Mouse (Mus musculus) heart, embryonic 16.5 days (tissue): ENCODE measurements around the gene Dusp19. TPM values are rescaled to one million over a fixed set of nuclear protein-coding genes. Genes with fewer than 3 reads are reported as not detected.

Experiments used
- ATAC-seq: fragments of 200-750 bp; cut with Nextera tagmentation; replicated peaks from 2 replicates; pipeline ENCODE4 v1.8.0; 2017; ENCODE audit warnings: moderate number of reproducible peaks; ENCODE audit not compliant: insufficient read depth, low FRiP score; ENCODE audit errors: extremely low read depth
- H3K27ac ChIP-seq: fragments of 300-500 bp; sonication (generic); 2 replicates; pipeline ENCODE4 v1.5.1; 2014; ENCODE audit warnings: mild to moderate bottlenecking, low read length, control low read depth, moderate library complexity
- H3K27me3 ChIP-seq: fragments of 300-500 bp; sonication (generic); 2 replicates; pipeline ENCODE4 v1.6.1; 2014; ENCODE audit warnings: low read length, mixed read lengths; ENCODE audit not compliant: control insufficient read depth, insufficient read depth
- H3K36me3 ChIP-seq: fragments of 300-500 bp; sonication (generic); 2 replicates; pipeline ENCODE4 v1.6.1; 2014; ENCODE audit not compliant: control insufficient read depth, insufficient read depth
- H3K4me1 ChIP-seq: fragments of 300-500 bp; sonication (generic); 2 replicates; pipeline ENCODE4 v1.6.1; 2014; ENCODE audit warnings: low read length, mixed read lengths; ENCODE audit not compliant: control insufficient read depth, insufficient read depth
- H3K4me2 ChIP-seq: fragments of 300-500 bp; sonication (generic); 2 replicates; pipeline ENCODE4 v1.6.1; 2014; ENCODE audit warnings: low read depth, mild to moderate bottlenecking, control low read depth, low read length
- H3K4me3 ChIP-seq: fragments of 300-500 bp; sonication (generic); 2 replicates; pipeline ENCODE4 v1.5.1; 2014; ENCODE audit warnings: mild to moderate bottlenecking, control low read depth, low read length
- H3K9ac ChIP-seq: fragments of 300-500 bp; sonication (generic); 2 replicates; pipeline ENCODE4 v1.6.1; 2014; ENCODE audit warnings: low read length, control low read depth
- H3K9me3 ChIP-seq: fragments of 300-500 bp; sonication (generic); replicated peaks from 2 replicates; pipeline ENCODE4 v1.6.1; 2016; ENCODE audit warnings: low read length; ENCODE audit not compliant: control insufficient read depth
- WGBS: fragments of 180-500 bp; shearing (Covaris S2); extraction: QIAGEN DNeasy Blood & Tissue Kit; methylation state at CpG from one replicate; pipeline ENCODE4 v1.1.7; 2014; 5-methylcytosine and 5-hydroxymethylcytosine counted together
- polyA plus RNA-seq: library from polyadenylated mRNA; unstranded; fragments of >200 nt; fragmentation: Nextera tagmentation; extraction: Ambion mirVana; gene quantifications from 2 replicates; pipeline ENCODE4 v1.2.1, GENCODE M21; 2015

Gene Dusp19
- polyA plus RNA-seq, 1 experiment from 2014 or later: 10.3 TPM

DNA sequence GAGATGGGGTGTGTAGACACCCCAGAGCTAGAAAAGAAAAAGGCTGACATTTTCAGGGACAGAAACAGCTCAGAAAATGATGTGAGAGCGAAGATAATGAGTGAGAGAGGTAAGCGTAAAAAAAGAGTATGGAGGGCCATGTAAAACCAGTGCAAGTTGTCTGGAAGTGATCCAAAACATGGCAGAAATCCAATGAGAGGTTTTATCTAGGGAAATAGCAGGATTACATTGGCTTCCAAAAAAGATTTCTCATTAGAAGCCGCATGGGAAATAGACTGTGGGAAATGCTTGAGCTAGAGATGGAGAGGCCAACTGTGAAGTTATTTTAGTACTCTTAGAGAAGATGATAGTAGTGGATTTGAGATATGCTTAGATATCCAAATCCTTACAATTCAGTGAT lies 5.1 kb downstream of the Dusp19 start:
- peaks cover 17% of the 10 kb centered on the region for H3K36me3 ChIP-seq
- no peaks in the 10 kb centered on the region for H3K9me3 ChIP-seq
- peaks cover 13% of the 10 kb centered on the region for H3K4me1 ChIP-seq
- H3K27ac ChIP-seq: 0 out of 2 replicates have a peak overlapping the region, but pooled peaks have one; percentile 16
- no peak for ATAC-seq
- WGBS: 63% methylated on average over 3 of the region's 3 CpGs
- no peak overlapping the region for H3K9ac ChIP-seq
- no peaks in the 10 kb centered on the region for H3K27me3 ChIP-seq
- no peak overlapping the region for H3K4me3 ChIP-seq
- no peak overlapping the region for H3K4me2 ChIP-seq

DNA sequence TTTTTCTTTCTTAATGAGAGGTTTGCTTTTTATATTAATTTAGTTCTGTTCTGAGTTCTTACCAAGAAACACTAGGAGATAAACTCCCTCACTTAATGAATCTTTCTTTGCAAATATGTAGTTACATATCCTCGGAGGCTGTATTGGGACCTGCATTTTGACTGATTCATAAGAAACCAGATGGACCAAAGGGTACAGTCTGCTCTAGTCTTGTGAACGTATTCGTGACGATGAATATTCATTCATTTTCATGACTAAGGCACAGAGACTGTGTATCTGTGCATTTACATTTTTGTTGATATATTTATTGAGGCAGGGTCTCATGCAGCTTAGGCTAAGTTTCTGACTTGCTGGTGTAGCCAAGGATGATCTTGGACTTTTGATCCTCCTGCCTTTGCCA lies 7.7 kb downstream of the Dusp19 start:
- Histone ChIP-seq H3K4me3 (no peak overlapping the region), H3K27me3 (no peaks in the 10 kb centered on the region), H3K4me1 (0 out of 2 replicates have a peak, but pooled peaks cover 3% of the 10 kb centered on the region), H3K27ac (no peak overlapping the region), H3K9ac (no peak overlapping the region), H3K4me2 (no peak overlapping the region), H3K36me3 (peaks cover 19% of the 10 kb centered on the region), H3K9me3 (no peaks in the 10 kb centered on the region)
- 90% methylated on average over 4 of the region's 4 CpGs for WGBS
- no peak for ATAC-seq

DNA sequence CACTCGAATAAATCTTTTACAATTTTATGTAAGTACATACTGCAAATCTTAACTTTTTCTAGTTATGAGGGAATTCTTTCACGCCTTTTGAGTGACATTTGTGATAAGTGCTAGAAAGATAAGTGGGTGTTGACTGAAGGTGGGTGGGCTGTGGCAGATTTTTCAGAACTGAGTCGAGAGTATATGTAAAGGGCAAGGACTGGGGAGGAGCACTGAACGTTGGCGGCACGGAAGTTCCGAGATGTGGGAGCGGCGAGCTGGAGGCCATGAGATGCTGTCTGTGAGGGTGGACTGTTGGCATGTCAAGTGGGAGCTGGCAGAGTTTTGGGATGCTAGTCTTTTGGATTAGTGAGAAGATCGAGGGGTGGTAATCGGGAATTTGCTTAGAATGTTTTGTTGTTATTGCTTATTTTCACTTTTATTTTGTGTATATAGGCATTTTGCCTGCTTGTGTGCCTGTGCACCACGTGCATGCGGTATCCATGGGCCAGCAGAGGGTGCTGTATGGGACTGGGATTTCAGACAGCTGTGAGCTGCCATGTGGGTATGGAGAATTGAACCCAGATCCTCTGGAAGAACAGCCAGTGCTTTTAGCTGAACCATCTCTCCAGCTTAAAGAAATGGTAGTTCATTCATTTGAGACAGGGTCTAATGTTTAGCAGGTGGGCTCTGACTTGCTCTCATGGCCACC lies 15.6 kb downstream of the Dusp19 start:
- no peaks in the 10 kb centered on the region for H3K9me3 ChIP-seq
- no peaks in the 10 kb centered on the region for H3K27me3 ChIP-seq
- no peak overlapping the region for H3K4me3 ChIP-seq
- 65% methylated on average over 13 of the region's 13 CpGs for WGBS
- H3K36me3 ChIP-seq: 0 out of 2 replicates have a peak, but pooled peaks cover 2% of the 10 kb centered on the region
- no peaks in the 10 kb centered on the region for H3K4me1 ChIP-seq
- no peak overlapping the region for H3K27ac ChIP-seq
- H3K4me2 ChIP-seq: no peak overlapping the region
- H3K9ac ChIP-seq: no peak overlapping the region
- no peak for ATAC-seq

DNA sequence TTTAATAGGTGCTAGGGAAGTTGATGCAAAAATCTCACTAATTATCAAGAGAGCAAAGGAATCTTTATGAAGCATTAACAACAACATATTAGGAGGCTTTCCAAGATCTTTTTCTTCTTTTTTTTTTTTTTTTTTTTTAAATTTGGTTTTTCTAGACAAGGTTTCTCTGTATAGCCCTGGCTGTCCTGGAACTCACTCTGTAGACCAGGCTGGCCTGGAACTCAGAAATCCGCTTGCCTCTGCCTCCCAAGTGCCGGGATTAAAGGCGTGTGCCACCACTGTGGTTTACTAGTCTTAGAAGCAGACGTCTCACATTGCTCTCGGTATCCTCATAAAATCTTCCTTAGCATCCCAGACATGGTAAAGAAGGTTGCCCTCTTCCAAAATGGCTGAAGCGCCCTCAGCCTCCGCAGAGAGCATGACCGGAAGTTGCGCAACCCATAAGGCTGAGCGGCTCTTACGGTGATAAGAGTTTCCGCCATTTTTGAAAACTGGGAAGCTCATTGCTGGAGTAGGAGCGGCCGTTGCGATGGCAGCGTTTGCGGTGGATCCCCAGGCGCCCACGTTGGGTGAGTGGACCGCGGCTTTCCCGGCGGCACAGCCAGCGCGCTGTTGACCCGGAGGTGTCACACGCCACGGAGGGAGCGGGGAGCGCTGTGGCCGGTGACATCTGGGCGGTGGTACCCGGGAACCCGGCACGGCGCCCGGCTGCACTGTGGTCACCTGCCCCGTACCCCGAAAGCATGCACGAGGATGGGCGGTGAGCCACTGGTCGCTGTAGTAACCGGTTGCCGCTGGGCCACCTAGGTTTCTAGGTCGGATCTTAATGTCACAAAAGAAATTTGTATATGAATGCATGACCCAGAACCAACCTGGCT lies 21.8 kb downstream of the Dusp19 start:
- H3K9me3 ChIP-seq: no peaks in the 10 kb centered on the region
- peaks cover 7% of the 10 kb centered on the region for H3K4me1 ChIP-seq
- WGBS: under 1% methylated on average over 45 of the region's 45 CpGs
- H3K4me2 ChIP-seq: peak overlapping the region; percentile 78
- H3K4me3 ChIP-seq: peak overlapping the region; percentile 80
- H3K9ac ChIP-seq: peak overlapping the region; percentile 80
- peak; percentile 95 for ATAC-seq
- H3K27ac ChIP-seq: peak overlapping the region; percentile 45
- H3K27me3 ChIP-seq: no peaks in the 10 kb centered on the region
- H3K36me3 ChIP-seq: peaks cover 4% of the 10 kb centered on the region

DNA sequence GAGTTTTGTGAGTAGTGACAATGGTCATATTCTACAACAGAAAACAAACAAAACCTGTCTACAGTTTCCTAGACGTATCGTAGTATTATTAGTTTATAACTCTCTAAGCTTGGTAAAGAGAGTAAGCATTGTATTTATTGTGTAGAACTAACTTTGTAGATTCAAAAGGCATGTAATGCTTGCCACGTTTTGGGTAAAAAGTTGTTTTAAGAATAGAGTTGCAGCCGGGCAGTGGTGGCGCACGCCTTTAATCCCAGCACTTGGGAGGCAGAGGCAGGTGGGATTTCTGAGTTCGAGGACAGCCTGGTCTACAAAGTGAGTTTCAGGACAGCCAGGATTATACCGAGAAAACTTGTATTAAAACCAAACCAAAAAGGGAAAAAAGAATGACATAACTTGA lies 22.6 kb downstream of the Dusp19 start:
- Histone ChIP-seq H3K4me2 (peak overlapping the region; percentile 78), H3K4me1 (peaks cover 7% of the 10 kb centered on the region), H3K27ac (no peak overlapping the region), H3K4me3 (peak overlapping the region; percentile 80), H3K27me3 (no peaks in the 10 kb centered on the region), H3K9ac (peak overlapping the region; percentile 80), H3K36me3 (peaks cover 10% of the 10 kb centered on the region), H3K9me3 (no peaks in the 10 kb centered on the region)
- no peak for ATAC-seq
- 13% methylated on average over 8 of the region's 8 CpGs for WGBS

DNA sequence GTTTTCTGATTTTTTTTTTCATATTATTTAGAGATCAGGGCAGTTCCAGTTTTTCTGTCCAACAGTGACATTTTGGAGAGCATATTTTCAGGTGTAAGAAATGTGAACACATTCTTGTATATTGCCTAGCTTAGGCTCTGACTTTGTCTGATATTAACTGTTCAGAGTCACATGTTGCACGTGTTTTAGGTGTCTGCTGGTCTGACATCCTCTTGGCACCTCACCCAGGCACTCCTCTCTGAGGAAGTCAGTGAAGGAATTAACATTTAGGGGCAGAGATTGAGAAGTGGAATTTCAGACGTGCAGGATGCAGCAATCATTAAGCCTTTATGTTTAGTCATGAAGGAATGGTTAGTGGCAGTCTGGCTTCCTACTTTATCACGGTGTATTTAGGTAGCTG lies 23.0 kb downstream of the Dusp19 start:
- no peaks in the 10 kb centered on the region for H3K27me3 ChIP-seq
- peak overlapping the region; percentile 43 for H3K4me2 ChIP-seq
- H3K9me3 ChIP-seq: no peaks in the 10 kb centered on the region
- no peak overlapping the region for H3K27ac ChIP-seq
- H3K4me1 ChIP-seq: peaks cover 7% of the 10 kb centered on the region
- no peak for ATAC-seq
- no peak overlapping the region for H3K9ac ChIP-seq
- H3K36me3 ChIP-seq: peaks cover 12% of the 10 kb centered on the region
- 40% methylated on average over 3 of the region's 3 CpGs for WGBS
- H3K4me3 ChIP-seq: no peak overlapping the region

DNA sequence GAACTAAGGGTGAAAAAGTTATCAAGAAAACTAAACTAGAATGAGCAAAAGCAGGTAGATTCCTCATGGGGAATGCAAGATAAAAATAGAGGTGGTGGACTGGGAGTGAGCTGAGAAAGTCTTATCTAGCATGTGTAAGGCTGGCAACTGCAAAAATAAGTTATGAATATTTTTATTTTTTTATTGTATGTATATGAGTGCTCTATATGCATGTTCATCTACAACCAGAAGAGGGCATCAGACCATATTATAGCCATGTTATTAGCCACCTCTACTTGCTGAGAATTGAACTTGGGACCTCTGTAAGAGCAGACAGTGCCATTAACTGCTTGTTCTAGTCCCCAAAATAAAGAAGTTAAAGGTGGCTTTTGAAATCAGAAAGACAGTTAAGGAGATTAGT lies 44.6 kb downstream of the Dusp19 start:
- Histone ChIP-seq H3K9me3 (no peaks in the 10 kb centered on the region), H3K4me1 (no peaks in the 10 kb centered on the region), H3K4me2 (no peak overlapping the region), H3K27ac (no peak overlapping the region), H3K9ac (no peak overlapping the region), H3K4me3 (no peak overlapping the region), H3K27me3 (no peaks in the 10 kb centered on the region), H3K36me3 (peaks cover 11% of the 10 kb centered on the region)
- no peak for ATAC-seq

DNA sequence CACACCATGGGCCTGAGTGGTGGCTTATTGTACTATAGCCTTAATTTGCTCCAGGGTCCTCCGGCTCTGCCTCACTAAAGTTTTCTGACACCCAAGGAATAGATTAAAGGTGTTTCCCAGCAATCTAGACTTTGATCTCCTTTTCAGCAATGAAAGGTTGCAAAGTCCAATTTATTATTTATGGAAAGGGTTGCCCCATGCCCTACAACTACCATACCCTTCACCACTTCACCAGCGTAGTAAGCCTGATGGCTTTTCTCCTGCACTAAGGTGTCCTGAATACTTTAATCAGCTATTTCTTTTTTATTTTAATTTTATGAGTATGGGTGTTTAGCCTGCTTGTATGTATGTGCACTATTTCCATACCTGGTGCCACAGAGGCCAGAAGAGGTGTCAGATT lies 45.8 kb downstream of the Dusp19 start:
- ATAC-seq: no peak
- H3K9ac ChIP-seq: no peak overlapping the region
- no peak overlapping the region for H3K4me2 ChIP-seq
- H3K9me3 ChIP-seq: no peaks in the 10 kb centered on the region
- no peak overlapping the region for H3K27ac ChIP-seq
- H3K36me3 ChIP-seq: peaks cover 11% of the 10 kb centered on the region
- H3K4me3 ChIP-seq: no peak overlapping the region
- H3K27me3 ChIP-seq: no peaks in the 10 kb centered on the region
- H3K4me1 ChIP-seq: no peaks in the 10 kb centered on the region
- 96% methylated on average over 2 of the region's 2 CpGs for WGBS

DNA sequence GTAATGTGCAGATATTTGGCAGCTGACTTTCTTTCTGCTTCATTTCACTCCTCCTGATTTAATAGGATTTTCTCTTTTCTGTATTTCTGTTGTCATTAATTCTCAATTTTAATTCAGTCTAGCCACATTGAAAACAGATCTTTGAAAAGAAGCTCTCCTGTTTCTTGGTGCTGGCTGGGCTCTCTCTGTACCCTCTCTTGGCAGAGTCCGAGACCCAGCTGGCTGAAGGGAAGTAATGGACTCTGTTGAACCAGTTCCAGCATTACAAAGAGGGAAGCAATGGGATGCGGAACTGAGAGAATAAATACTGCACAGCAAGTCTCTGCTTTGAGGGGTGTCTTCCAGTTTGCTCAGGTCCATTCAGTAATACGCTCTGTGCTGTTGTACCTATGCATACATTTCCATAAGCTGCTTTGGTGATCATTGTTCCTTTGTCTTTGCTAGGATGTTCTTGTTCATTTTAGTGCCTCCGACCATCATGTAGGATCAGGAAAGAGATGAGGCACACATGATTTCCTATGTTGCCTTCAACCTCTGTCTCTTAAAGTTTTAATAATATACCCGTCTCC lies 50.6 kb downstream of the Dusp19 start:
- no peak overlapping the region for H3K27ac ChIP-seq
- H3K36me3 ChIP-seq: peaks cover 4% of the 10 kb centered on the region
- no peak overlapping the region for H3K4me2 ChIP-seq
- H3K4me1 ChIP-seq: no peaks in the 10 kb centered on the region
- 89% methylated on average over 5 of the region's 5 CpGs for WGBS
- H3K27me3 ChIP-seq: no peaks in the 10 kb centered on the region
- no peak overlapping the region for H3K9ac ChIP-seq
- no peak overlapping the region for H3K4me3 ChIP-seq
- no peak for ATAC-seq
- H3K9me3 ChIP-seq: no peaks in the 10 kb centered on the region
